Comparison of ENCODE assay signal across 11 mouse cellular contexts in the genomic region with DNA sequence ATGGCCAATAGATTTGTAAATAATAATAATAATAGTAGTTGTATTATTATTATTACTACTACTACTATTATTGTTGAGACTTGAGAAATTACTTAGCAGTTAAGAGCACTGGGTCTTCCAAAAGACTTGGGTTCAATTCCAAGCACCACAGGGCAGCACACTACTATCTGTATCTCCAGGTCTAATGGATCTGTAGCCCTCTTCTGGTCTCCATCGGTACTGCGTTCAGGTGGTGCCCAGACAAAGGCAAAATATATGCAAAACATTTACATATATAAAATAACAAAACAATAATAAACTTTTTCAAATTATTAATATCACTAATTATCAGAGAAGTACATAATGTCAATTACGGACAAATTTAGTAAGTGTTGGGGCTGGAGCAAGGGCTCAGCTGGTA.
DNase-seq lines count a peak whose midpoint lies in the region; ATAC-seq and TF ChIP-seq lines count a peak whose summit lies in the region.
"Had no signal": no experiment of that assay in that cellular context is flagged by ENCODE, and none has a peak within 500 bp of the region (broad histone marks: within the 10 kb centered on the region; RNA-seq: fewer than 3 reads in every experiment).

No protein-coding gene starts in this region.

- no peak for TF ChIP-seq EP300 in heart, postnatal 0 days (IDR thresholded peaks at IDR 0.05; ENCODE audit: low read depth)

- 79% methylated on average over 3 of the region's 3 CpGs for WGBS in heart, postnatal 0 days
- WGBS in heart, embryonic 10.5 days, result 74% methylated on average over 3 of the region's 3 CpGs
- 83% methylated on average over 3 of the region's 3 CpGs for WGBS in spleen, adult 2 months
- WGBS in forebrain, embryonic 16.5 days, result 85% methylated on average over 3 of the region's 3 CpGs

- H3K4me1 ChIP-seq in heart, postnatal 0 days (ENCODE audit: control insufficient read depth, insufficient read depth), result no peaks in the 10 kb centered on the region
- H3K4me1 ChIP-seq in heart, embryonic 10.5 days, result peaks cover 27% of the 10 kb centered on the region
- H3K4me1 ChIP-seq in spleen, adult 2 months (ENCODE audit: control insufficient read depth, insufficient read depth, insufficient read length), result no peaks in the 10 kb centered on the region
- H3K4me1 ChIP-seq in forebrain, embryonic 16.5 days (replicated peaks; ENCODE audit: control insufficient read depth, insufficient read depth, low read length), result no peaks in the 10 kb centered on the region
- H3K4me1 ChIP-seq: limb, embryonic 13.5 days had no signal

- no peak for ATAC-seq in heart, postnatal 0 days (ENCODE audit: insufficient read depth, low read depth)
- peak; percentile 30; the same call in 1 of the 2 replicates for ATAC-seq in granulocyte monocyte progenitor cell, adult 5-6 weeks (replicated peaks; ENCODE audit: poor library complexity, severe bottlenecking)
- no peak for ATAC-seq in forebrain, embryonic 16.5 days
- ATAC-seq: midbrain, embryonic 13.5 days had no signal

- H3K9me3 ChIP-seq in heart, postnatal 0 days (replicated peaks; ENCODE audit: control insufficient read depth, low read length), result no peaks in the 10 kb centered on the region
- H3K9me3 ChIP-seq in heart, embryonic 10.5 days, result no peaks in the 10 kb centered on the region
- no peaks in the 10 kb centered on the region for H3K9me3 ChIP-seq in forebrain, embryonic 16.5 days (ENCODE audit: control insufficient read depth, low read length)
- H3K9me3 ChIP-seq: limb, embryonic 13.5 days; midbrain, embryonic 13.5 days had no signal

- H3K4me2 ChIP-seq in heart, postnatal 0 days (ENCODE audit: low read depth, low read length), result no peak overlapping the region
- H3K4me2 ChIP-seq in forebrain, embryonic 16.5 days (ENCODE audit: low read length), result no peak overlapping the region
- H3K4me2 ChIP-seq: limb, embryonic 13.5 days; midbrain, embryonic 13.5 days had no signal

- H3K27ac ChIP-seq in heart, postnatal 0 days (ENCODE audit: low read depth), result no peak overlapping the region
- no peak overlapping the region for H3K27ac ChIP-seq in heart, embryonic 10.5 days
- H3K27ac ChIP-seq in spleen, adult 2 months (ENCODE audit: insufficient read depth, low read length), result no peak overlapping the region
- no peak overlapping the region for H3K27ac ChIP-seq in forebrain, embryonic 16.5 days (ENCODE audit: low read length)
- H3K27ac ChIP-seq: limb, embryonic 13.5 days; midbrain, embryonic 13.5 days had no signal

- no peak for DNase-seq in heart, postnatal 0 days (ENCODE audit: low spot score)
- DNase-seq in heart, embryonic 10.5 days (ENCODE audit: low spot score), result no peak
- DNase-seq in spleen, adult 2 months (ENCODE audit: low read depth in 1 of 2, low spot score in 2 of 2), result peak in 1 of 2 experiments; percentile 21
- no peak for DNase-seq in spleen, adult 12 weeks (ENCODE audit: low spot score)
- no peak for DNase-seq in urinary bladder, adult 18-20 months (ENCODE audit: low spot score in 2 of 2)
- no peak for DNase-seq in layer of hippocampus, adult 11-12 months (ENCODE audit: low spot score)
- DNase-seq: kidney, adult 9 months had no signal

- TF ChIP-seq CTCF in heart, postnatal 0 days (IDR thresholded peaks at IDR 0.05; ENCODE audit: low read depth), result 0 out of 2 replicates have a peak, but pooled peaks have one; percentile 5
- TF ChIP-seq CTCF in spleen, adult 2 months (IDR thresholded peaks at IDR 0.05; ENCODE audit: extremely low read depth, insufficient read depth, insufficient read length, insufficient replicate concordance), result peak; percentile 4; the same call in 1 of the 2 replicates

- H3K36me3 ChIP-seq in heart, postnatal 0 days (replicated peaks; ENCODE audit: control insufficient read depth, insufficient read depth, low read length), result no peaks in the 10 kb centered on the region
- no peaks in the 10 kb centered on the region for H3K36me3 ChIP-seq in heart, embryonic 10.5 days
- no peaks in the 10 kb centered on the region for H3K36me3 ChIP-seq in spleen, adult 2 months (ENCODE audit: control insufficient read depth, insufficient read depth, low read length)
- no peaks in the 10 kb centered on the region for H3K36me3 ChIP-seq in forebrain, embryonic 16.5 days (ENCODE audit: control insufficient read depth, insufficient read depth)
- H3K36me3 ChIP-seq: limb, embryonic 13.5 days; midbrain, embryonic 13.5 days had no signal

- no peaks in the 10 kb centered on the region for H3K27me3 ChIP-seq in heart, postnatal 0 days (ENCODE audit: control insufficient read depth, insufficient read depth, low read length)
- H3K27me3 ChIP-seq in heart, embryonic 10.5 days (ENCODE audit: insufficient read depth, poor library complexity, severe bottlenecking), result no peaks in the 10 kb centered on the region
- no peaks in the 10 kb centered on the region for H3K27me3 ChIP-seq in spleen, adult 2 months (ENCODE audit: control insufficient read depth, insufficient read depth, low read length)
- peaks cover 6% of the 10 kb centered on the region for H3K27me3 ChIP-seq in forebrain, embryonic 16.5 days (replicated peaks; ENCODE audit: control insufficient read depth, insufficient read depth, low read length)
- H3K27me3 ChIP-seq: limb, embryonic 13.5 days; midbrain, embryonic 13.5 days had no signal

- H3K4me3 ChIP-seq in heart, postnatal 0 days (ENCODE audit: low read depth, low read length), result no peak overlapping the region
- H3K4me3 ChIP-seq in heart, embryonic 10.5 days, result no peak overlapping the region
- no peak overlapping the region for H3K4me3 ChIP-seq in spleen, adult 2 months (ENCODE audit: extremely low read depth, insufficient read depth, insufficient read length)
- H3K4me3 ChIP-seq in forebrain, embryonic 16.5 days (replicated peaks; ENCODE audit: low read length), result no peak overlapping the region
- H3K4me3 ChIP-seq: limb, embryonic 13.5 days; midbrain, embryonic 13.5 days had no signal

- no peak for TF ChIP-seq POLR2A in spleen, adult 2 months (IDR thresholded peaks at IDR 0.05; ENCODE audit: low read depth, low read length)

- H3K9ac ChIP-seq in heart, postnatal 0 days (replicated peaks; ENCODE audit: low read depth, low read length), result no peak overlapping the region
- H3K9ac ChIP-seq in forebrain, embryonic 16.5 days (replicated peaks; ENCODE audit: low read depth, low read length), result no peak overlapping the region
- H3K9ac ChIP-seq: limb, embryonic 13.5 days; midbrain, embryonic 13.5 days had no signal
